Mouse (Mus musculus): ENCODE measurements around the gene Rbm26.

Gene Rbm26

DNA sequence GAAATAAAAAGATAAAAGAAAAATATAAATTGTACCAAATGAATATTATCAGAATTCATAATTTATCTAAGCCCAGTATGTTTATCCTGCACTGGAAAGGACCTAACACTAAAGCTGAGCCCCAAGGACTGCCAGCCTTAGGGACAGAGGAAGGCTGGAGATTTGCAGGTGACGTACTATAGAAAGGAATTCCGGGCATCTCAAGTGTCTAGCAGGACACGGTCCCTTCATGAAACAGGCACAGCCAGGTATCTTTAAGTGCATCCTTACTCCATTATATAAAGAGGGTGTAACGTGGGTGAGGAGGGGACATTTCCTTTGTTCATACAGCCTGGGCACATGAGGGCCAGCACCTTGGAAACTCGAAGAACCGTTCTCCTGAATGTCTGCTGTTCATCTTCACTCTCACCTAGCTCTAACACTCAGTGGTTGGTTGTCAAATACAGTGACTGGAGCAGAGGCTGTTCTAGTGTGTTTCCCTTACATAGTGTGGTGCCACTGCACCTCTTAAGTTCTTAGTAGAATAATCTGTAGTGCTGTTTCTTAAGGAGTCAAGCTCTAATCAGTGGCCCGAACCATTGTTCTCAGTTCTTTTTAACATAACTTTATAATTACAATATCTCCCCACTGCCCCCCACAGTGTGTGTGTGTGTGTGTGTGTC is 91.7 kb downstream of the Rbm26 start:
- no peak for DNase-seq

DNA sequence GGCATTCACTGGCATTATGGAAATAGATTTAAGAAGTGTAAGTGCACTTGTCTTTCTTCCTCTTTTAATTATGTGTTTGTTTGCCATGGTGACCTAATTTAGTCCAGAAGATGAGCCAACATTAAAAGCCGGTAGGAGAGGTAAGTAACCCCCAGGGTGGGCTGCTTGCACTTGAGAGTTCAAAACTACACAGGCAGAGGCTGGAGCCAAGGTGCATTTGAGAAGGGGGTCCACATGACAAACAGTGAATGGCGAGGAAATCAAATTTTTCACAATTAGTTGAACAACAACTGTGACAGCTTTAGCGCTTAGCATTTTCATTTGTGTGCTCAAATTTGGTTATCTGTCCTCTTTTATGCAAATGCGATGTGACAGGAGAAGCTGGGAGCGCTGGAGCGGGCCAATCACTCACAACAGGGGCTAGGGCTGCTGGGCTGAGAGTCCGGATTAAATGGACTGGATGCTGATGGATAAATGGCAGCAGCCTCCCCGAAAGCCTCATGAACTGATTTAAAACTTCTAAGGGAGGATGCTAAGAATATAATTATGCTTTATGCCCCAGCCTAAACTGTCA is 92.3 kb downstream of the Rbm26 start:
- no peak for DNase-seq

DNA sequence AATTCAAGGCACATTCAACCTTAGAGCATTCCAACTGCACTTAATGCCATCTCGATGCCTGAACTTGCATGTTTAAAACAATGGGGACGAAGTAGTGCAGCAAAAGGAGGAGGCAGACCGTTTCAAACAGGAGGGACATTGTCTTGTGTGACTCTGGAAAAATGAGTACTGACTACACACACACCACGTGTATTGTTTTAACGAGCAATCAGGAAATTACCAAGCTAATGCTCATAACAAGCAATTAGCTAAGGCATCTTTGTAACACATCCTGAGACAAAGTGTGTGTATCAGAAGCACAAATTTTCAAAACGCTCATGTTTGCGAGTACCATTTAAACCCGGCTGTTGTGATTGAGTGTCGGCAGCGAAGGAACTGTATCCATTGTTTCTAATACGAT is 93.0 kb downstream of the Rbm26 start:
- DNase-seq: no peak

DNA sequence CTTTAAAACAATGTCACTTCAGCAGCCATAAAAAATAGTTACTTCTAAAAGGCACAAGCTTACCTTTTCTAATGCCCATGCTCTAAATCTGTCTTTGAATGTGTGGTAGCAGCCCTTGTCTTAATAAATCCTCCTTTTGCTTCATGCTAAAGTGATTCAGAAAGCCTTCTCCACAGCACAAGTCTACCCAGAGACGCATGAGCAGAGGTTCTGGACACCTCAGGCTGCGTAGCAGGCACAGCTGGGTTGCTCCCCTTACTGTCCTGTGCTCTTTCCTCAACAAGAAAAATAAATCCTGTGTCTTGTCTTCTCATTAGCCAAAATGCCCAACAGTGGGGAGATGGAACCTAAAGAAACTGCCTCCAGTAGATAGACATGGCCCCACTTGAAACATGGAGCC is 102.4 kb downstream of the Rbm26 start:
- no peak for DNase-seq

DNA sequence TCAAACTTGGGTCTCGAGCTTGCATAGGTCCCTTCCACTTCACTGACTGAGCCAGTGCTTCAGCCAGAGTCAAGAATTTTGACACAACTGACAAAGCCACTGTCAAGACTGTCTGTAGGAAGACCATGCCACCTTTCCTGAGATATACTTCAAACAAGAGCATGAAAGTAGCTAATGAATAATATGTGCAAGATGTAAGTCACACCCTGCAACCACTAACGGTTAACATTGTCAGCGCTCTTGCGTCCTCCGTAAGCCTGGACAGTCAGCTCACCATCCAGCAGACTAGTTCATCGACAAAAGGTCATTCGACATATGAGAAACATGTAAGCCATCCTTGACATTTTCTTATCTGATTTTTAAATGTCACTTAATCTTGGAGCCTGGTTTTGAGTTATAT is 102.8 kb downstream of the Rbm26 start:
- no peak for DNase-seq

DNA sequence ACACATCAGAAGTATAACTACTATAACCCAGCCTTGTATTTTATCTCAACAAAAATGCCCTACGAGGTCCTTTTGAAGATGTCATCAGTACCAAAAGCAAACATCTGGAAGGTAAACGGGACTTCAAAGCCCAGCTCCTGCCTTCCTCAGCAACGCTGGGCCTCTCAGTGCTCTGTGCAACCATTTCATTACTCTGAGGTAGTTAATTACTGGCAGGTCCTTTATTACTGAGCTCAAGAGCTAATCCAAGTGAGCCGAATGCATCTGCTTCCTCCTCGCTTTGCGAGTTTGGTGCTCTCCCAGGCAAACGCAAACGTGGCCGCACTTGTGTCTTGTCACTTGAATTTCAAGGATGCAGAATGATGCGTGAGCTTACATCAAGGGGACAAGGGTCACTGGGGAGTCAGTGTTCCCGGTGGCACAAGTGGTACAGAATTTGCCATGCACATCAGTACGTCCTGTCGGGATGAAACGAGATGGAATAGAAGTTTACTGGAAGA is 106.1 kb downstream of the Rbm26 start:
- no peak for DNase-seq

DNA sequence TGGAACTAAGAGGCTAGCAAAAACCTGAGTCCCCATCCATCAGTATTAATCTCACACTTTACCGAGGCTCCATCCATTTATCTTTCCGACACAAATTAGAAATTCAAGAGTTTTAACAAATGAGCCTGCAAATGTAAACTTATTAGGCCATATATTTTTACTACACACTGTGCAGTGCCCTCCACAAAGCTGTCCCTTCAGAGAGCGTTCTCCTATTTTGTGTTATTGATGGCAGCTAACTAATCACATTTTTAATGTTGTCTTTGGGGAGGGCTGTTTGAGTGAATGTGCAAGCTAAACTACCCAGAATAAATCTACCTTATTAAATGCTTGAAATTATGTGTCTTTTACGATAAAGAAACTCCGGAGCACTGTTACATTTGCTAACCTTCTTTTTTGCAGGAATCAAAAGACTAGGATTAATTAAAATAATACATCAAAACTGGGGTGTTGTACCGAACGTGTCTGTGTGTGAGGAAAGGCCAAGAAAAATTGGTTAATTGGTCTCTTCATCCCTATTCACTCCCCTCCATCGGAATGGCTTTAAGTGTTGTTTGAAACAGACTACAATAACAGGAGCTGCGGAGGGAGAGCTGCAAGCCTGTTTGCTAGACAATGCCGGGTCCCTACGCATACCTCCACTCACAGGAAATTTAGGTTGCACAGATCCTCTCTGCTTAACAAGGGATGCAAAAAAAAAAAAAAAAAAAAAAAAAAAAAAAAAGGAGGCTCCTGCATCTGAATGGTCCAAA is 106.7 kb downstream of the Rbm26 start:
- DNase-seq: no peak

DNA sequence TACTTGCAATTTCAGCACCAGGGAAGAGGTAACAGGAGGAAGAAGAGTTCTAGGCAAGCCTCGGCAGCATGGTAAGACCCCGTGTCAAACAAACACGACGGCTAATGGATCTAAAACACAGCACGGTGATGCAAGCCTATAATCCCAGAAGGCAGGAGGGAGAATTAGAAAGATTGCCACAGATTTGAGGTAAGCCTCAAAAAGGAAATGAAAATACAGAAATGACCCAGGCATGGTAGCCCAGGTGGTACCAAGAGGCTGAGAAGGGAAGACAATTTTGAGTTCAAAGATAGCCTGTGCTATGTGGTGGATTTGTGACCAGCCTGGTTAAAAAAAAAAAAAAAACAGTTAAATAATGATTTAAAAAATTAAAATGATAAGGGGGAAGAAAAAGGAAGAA is 109.1 kb downstream of the Rbm26 start:
- no peak for DNase-seq

DNA sequence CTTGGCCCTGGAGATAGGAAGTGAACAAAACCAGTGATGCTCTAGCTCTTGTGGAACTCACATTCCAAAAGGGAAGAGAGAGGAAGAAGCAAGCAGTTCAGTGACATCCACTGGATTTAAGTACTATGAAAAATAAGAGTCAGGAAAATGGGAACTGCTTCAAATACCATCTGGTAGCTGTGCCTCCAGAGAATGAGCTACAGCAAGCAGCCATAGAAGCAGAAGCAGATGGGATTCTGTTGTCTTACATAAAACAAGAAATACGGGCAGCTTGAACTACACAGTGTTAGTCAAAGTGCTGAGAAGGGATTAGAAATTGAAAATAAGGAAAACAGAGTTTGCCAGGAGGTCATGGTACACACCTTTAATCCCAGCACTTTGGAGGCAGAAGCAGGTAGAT is 112.9 kb downstream of the Rbm26 start:
- DNase-seq: no peak

DNA sequence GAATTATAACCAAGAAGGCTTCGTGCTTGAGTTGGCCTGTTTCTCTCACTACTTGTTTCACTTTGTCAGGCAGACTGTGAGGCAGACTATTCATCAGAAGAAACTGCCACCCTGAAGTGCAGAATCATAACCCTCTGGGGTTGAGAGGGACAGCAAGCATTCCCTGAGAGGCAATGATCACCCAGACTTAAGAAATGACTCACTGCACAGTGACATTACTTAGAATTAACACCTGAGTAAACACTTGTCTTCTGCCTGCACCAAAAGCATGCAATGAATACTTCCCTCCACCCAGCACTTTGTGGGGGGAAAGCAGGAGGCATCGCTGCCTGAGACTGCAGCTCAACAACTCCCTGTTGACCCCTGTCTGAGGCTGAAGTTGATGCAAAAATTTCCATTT is 115.9 kb downstream of the Rbm26 start:
- DNase-seq: no peak

DNA sequence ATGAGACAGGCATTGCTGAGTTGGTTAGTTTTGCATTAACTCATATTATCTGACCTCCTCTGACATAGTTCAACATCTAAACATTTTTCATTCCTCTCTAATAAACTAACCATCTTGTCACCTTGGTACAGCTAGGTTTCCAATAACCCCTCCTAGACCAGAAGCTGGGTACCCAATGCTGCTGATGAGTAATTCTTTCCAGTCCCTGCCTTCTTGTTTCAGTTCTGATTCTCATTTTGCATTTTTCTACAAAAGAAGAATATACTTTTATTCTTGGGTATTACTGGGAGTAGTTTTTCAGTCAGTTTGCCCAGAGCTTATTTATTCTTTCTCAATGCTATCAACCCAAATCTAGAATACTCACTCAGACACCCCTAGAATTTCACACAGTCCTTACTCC is 119.2 kb downstream of the Rbm26 start:
- DNase-seq: no peak

All from kidney, adult 9 months (tissue).